Mouse (Mus musculus): ENCODE results near the gene Prss56.

Prss56 gene

GRCm38 (mm10) chr1:87186261-87187036, 3.3 kb downstream of the Prss56 start:
- peak; percentile 23 for DNase-seq

DNA sequence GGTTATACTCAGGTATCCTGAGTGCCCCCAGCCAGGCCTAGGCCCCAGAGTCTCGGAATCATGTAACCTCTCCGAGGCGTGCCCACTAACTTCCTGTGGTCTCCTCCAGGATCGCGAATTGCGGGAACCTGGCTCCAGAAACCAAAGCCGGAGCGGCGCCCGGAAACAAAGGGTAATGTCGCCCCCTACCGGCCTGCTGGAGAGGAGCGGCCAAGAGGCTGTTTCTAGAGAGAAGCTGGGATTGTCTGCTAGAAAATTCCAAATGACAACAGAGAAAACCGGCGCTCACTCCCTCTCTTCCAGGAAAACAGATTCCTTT, 3.9 kb downstream of the Prss56 start:
- peak; percentile 90 for DNase-seq

DNA sequence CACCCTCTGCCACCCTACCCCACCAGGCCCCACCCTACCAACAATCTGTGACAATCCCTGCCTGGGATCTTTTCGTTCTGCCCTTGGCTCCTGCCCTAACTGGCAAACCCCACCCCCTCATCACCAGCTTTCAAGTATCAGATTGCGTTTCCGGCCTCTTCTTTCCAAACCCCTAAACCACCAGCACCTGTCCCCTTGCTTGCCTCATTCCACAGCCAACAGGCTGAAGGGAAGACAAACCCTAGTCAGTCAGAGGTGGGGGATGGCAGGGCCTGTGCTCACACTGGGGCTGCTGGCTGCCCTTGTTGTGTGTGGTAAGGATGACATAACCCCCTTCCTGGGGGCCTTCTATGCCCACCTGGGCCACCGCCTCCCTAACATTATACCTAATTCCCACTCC, 7.3 kb downstream of the Prss56 start, which contains the start of gene Chrnd:
Chrnd (plus strand) TSS at position 179 of the 400 bp plus-strand sequence.
- DNase-seq: no peak

GRCm38 (mm10) chr1:87197296-87197695, 14.2 kb downstream of the Prss56 start:
- no peak for DNase-seq

- DNase-seq: no peak
Measured at GRCm38 (mm10) chr1:87198119-87199065, 15.3 kb downstream of the Prss56 start.

- no peak for DNase-seq
Measured at GRCm38 (mm10) chr1:87200811-87201210, 17.7 kb downstream of the Prss56 start.

- DNase-seq: no peak
Measured at GRCm38 (mm10) chr1:87201848-87202247, 18.7 kb downstream of the Prss56 start.

DNA sequence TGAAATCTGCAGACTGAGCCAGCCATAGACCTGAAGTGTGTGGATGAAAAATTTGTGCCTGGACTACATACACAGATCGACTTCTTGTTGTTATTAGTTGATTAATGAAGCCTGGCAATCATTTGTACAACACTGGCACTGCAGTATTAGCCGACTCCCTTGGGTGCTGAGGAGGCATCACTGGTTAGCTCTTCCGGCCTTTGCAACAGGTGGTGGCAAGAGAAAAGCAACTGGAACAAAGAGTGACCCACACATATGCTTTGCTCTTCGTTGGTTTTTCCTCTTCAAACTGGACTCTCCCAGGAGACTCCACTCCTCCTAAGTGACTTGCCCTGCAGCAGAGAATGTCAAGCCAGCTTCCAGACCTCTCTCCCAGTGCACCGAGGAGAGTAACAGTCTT, 20.7 kb downstream of the Prss56 start:
- DNase-seq: no peak

DNA sequence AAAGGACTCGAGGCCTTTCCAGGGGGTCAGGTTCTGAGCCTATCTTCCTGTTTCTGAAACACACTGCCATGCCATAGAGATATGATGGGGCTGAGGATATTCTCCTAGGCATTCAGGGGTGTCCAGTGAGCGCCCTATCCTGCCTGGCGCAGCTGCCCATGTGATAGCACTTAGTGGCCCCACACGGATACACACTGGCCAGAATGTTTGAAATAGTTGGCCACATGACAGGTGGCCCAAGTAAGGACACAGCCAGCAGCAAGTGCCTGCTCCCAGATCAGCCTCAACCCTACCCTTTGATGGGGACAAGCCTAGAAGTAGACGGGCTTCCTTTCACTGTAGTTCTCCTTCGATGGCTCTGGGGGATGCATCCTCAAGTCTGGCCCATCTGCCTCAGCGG, 21.4 kb downstream of the Prss56 start, which contains the start of gene Chrng:
Chrng (plus strand) TSS at position 193 of the 400 bp plus-strand sequence.
- no peak for DNase-seq

GRCm38 (mm10) chr1:87205038-87205437, 21.9 kb downstream of the Prss56 start:
- DNase-seq: no peak

GRCm38 (mm10) chr1:87205502-87205901, 22.4 kb downstream of the Prss56 start:
- no peak for DNase-seq

GRCm38 (mm10) chr1:87206339-87206738, 23.2 kb downstream of the Prss56 start:
- no peak for DNase-seq

GRCm38 (mm10) chr1:87211431-87211830, 28.3 kb downstream of the Prss56 start:
- no peak for DNase-seq

DNA sequence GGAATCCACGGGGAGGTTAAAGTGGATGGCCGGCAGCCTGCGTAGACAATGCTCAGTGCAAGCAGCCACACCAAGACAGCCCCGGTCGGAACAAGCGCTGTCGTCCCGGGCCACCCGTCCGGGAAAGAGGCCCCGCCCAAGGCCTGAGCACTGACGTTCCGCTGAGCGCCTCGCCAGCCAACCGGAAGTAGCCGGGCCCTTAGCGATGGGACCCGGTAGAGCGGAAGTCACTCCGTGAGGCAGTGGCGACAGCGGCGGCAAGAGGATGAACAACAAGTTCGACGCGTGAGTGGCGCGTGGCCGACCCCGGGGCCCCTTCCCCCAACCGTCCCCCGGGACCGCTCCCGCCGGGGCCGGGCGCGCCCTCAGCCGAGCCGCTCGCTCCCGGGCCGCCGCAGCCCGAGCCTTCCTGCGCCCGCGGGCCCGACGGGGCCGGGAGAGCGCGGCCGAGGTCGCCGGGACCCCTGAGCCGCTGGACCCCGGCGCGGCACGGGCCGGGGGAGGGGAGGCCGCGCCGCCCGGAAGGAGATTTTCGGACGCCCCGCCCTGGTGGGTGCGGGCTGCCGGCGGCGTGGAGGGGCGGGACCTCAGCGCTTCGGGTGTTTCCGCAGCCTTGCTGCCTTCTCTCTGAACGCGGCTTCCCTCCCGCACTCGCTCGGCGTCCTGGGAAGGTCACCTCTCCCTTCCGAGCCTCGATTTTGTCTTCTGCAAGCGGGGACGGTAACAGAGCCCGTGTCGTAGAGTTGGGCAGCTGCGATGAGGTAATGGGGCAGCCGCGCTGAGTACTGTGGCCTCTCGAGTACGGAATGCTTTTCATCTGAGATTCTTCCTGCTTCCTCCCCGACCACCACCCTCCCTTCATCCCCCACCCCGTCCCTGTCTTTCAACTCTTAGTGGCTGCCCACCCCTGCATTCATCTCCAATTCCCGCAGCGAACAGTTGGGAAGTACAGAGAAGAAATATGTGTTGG, 30.9 kb downstream of the Prss56 start, which contains the start of gene Eif4e2:
Eif4e2 (plus strand) TSS at position 180 of the 970 bp plus-strand sequence.
- DNase-seq: peak; percentile 91

GRCm38 (mm10) chr1:87214748-87215147, 31.6 kb downstream of the Prss56 start:
- DNase-seq: no peak

- DNase-seq: no peak
Measured at GRCm38 (mm10) chr1:87217938-87218337, 34.8 kb downstream of the Prss56 start.

- DNase-seq: no peak
Measured at GRCm38 (mm10) chr1:87225739-87226138, 42.6 kb downstream of the Prss56 start.

- DNase-seq: no peak
Measured at GRCm38 (mm10) chr1:87226409-87227159, 43.5 kb downstream of the Prss56 start.

DNA sequence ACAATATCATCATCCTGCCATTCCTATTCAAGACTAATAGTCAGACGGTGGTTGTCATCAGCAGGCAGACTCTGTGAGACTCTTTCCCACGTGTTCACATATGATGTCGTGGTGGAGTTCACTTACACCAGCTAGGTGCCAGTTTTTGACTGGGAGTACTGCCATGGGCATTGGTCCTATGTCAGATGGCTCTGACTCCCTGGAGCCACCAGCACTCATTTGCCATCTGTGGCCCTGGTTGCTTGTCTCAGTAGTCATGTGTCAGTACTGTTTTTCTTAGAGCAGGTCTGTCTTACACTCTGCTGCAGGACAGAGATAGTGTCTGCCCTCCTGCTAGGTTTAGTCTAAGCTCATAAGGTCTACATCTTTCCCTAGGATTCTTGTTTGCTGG, 44.0 kb downstream of the Prss56 start:
- no peak for DNase-seq

DNA sequence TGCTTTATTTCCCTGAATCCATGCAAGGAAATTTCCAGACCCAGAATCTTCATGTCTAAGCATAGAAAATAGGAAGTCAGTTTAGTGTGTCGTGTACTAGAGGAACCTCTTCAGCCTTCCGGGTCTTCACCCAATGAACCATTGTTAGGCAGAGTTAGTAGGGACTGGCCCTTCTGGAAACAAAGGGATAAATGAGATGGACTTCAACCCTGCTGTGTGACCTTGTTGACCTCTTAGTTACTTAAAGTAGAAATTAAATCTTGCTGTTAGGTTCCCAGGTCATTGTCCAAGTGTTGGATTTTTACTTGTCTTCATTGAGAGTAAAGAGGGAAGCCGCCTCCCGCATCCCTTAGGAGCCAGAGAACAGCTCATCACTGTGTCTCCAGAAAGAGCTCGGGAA, 47.5 kb downstream of the Prss56 start:
- no peak for DNase-seq

DNA sequence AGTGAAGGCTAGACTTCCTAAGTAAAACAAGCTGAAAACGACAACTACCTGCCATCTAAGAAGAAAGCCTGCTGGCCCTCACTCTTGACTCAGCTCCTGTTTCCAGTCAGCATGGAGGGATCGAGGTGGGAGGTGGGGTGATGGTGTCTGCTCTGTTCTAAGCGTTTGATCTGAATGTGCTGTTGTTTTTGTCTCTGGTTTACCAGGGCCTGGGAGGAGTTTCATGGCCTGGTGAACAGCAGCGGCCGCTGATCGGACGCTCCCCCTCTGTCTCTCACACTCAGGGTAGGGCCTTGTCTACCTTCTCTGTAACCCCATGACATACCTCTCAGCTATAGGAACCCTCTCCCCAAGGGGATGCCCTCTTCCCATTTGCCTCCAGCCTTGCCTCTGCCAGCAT, 49.1 kb downstream of the Prss56 start:
- no peak for DNase-seq
